Mouse (Mus musculus) heart, embryonic 11.5 days (tissue): Measurements from ENCODE around the gene Cenpc1. TPM values are rescaled to one million over a fixed set of nuclear protein-coding genes. Genes with fewer than 3 reads are reported as not detected.

Experiments used
- ATAC-seq: fragments of 200-750 bp; cut with Nextera tagmentation; replicated peaks from 2 replicates; pipeline ENCODE4 v1.8.0; 2017; ENCODE audit warnings: moderate library complexity; ENCODE audit not compliant: insufficient number of reproducible peaks, low FRiP score, low TSS enrichment
- H3K27ac ChIP-seq: fragments of 300-500 bp; sonication (generic); 2 replicates; pipeline ENCODE4 v1.5.1; 2014; ENCODE audit warnings: mild to moderate bottlenecking, low read depth, low read length
- H3K27me3 ChIP-seq: fragments of 300-500 bp; sonication (generic); 2 replicates; pipeline ENCODE4 v1.6.1; 2014; ENCODE audit warnings: mild to moderate bottlenecking, low read length, mixed read lengths; ENCODE audit not compliant: control insufficient read depth, insufficient read depth
- H3K36me3 ChIP-seq: fragments of 300-500 bp; sonication (generic); 2 replicates; pipeline ENCODE4 v1.6.1; 2014; ENCODE audit warnings: mild to moderate bottlenecking, low read length, moderate library complexity, mixed read lengths; ENCODE audit not compliant: control insufficient read depth, insufficient read depth
- H3K4me1 ChIP-seq: fragments of 300-500 bp; sonication (generic); 2 replicates; pipeline ENCODE4 v1.6.1; 2014; ENCODE audit warnings: low read length; ENCODE audit not compliant: control insufficient read depth, insufficient read depth
- H3K4me2 ChIP-seq: fragments of 300-500 bp; sonication (generic); 2 replicates; pipeline ENCODE4 v1.6.1; 2014; ENCODE audit warnings: mild to moderate bottlenecking, moderate library complexity
- H3K4me3 ChIP-seq: fragments of 300-500 bp; sonication (generic); 2 replicates; pipeline ENCODE4 v1.5.1; 2014; ENCODE audit warnings: low read depth, low read length
- H3K9ac ChIP-seq: fragments of 300-500 bp; sonication (generic); 2 replicates; pipeline ENCODE4 v1.6.1; 2014; ENCODE audit warnings: mild to moderate bottlenecking, low read depth, low read length, moderate library complexity
- H3K9me3 ChIP-seq: fragments of 300-500 bp; sonication (generic); replicated peaks from 2 replicates; pipeline ENCODE4 v1.6.1; 2016; ENCODE audit warnings: low read length; ENCODE audit not compliant: control insufficient read depth
- WGBS: fragments of 180-500 bp; shearing (Covaris S2); extraction: QIAGEN DNeasy Blood & Tissue Kit; methylation state at CpG from one replicate; pipeline ENCODE4 v1.1.7; 2014; ENCODE audit not compliant: insufficient replicate concordance; 5-methylcytosine and 5-hydroxymethylcytosine counted together
- polyA plus RNA-seq: library from polyadenylated mRNA; unstranded; fragments of >200 nt; fragmentation: Nextera tagmentation; extraction: Ambion mirVana; gene quantifications from 2 replicates; pipeline ENCODE4 v1.2.1, GENCODE M21; 2014

The Cenpc1 gene
- polyA plus RNA-seq, 1 experiment from 2014 or later = 27.7 TPM

DNA sequence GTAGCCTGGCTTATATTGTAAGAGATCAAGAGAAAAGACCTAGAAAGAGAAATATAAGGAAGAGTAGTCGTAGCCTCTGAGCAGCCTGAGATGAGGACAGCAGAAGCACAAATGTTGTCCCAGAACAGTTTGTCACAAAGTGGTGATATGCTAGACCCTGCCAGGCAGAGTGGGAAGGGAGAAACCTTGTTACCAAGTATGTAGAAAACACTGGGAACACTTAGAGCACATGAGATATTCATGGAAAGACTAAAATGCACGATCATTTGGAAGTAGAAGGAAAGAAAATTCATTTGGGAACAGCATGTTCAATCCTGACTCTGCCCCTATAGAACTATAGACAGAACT, 77.9 kb downstream of the Cenpc1 start:
- Histone ChIP-seq H3K4me1 (no peaks in the 10 kb centered on the region), H3K27ac (no peak overlapping the region), H3K4me2 (no peak overlapping the region), H3K9me3 (no peaks in the 10 kb centered on the region), H3K9ac (no peak overlapping the region), H3K27me3 (peaks cover 15% of the 10 kb centered on the region), H3K4me3 (no peak overlapping the region), H3K36me3 (no peaks in the 10 kb centered on the region)
- no peak for ATAC-seq
- WGBS = 79% methylated on average over 2 of the region's 2 CpGs

- H3K27me3 ChIP-seq = peaks cover 15% of the 10 kb centered on the region
- whole genome bisulfite sequencing = 74% methylated on average over 4 of the region's 4 CpGs
- no peaks in the 10 kb centered on the region for H3K36me3 ChIP-seq
Measured at GRCm38 (mm10) chr5:85986734-85987515, 78.5 kb downstream of the Cenpc1 start.

GRCm38 (mm10) chr5:85977646-85978426, 87.5 kb downstream of the Cenpc1 start:
- Histone ChIP-seq H3K36me3 (no peaks in the 10 kb centered on the region), H3K9ac (no peak overlapping the region), H3K27ac (no peak overlapping the region), H3K4me2 (no peak overlapping the region), H3K27me3 (no peaks in the 10 kb centered on the region), H3K4me1 (no peaks in the 10 kb centered on the region), H3K4me3 (no peak overlapping the region), H3K9me3 (no peaks in the 10 kb centered on the region)
- 54% methylated on average over 8 of the region's 8 CpGs for WGBS
- no peak for ATAC-seq

More at GRCm38 (mm10) chr5:85986734-85987515, 78.5 kb downstream of the Cenpc1 start:
- Histone ChIP-seq H3K9ac (no peak overlapping the region), H3K4me1 (no peaks in the 10 kb centered on the region), H3K9me3 (no peaks in the 10 kb centered on the region), H3K4me2 (no peak overlapping the region), H3K27ac (no peak overlapping the region), H3K4me3 (no peak overlapping the region)
- ATAC-seq = no peak

DNA sequence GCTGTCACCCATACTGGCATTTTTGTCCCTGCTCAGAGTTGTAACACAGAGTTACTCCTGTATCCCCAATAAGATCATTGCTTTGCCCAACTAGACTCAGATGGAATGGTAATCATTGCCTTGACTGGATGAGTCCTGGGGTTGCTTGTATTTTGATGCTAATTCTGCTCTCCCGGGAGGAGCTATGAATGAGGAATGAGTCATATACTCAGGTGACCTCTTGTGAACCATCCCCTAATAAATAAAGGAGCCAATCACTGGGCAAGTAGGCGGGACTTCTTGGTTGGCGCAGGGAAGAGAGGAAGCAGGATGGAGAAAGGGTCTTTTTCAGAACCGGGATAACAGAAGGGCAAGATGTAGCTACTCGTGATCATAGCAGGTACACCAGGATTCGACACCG, 102.6 kb downstream of the Cenpc1 start:
- ATAC-seq = no peak
- 85% methylated on average over 7 of the region's 7 CpGs for WGBS
- H3K9ac ChIP-seq = no peak overlapping the region
- H3K36me3 ChIP-seq = no peaks in the 10 kb centered on the region
- no peaks in the 10 kb centered on the region for H3K27me3 ChIP-seq
- H3K4me2 ChIP-seq = no peak overlapping the region
- no peak overlapping the region for H3K4me3 ChIP-seq
- no peak overlapping the region for H3K27ac ChIP-seq
- H3K9me3 ChIP-seq = no peaks in the 10 kb centered on the region
- no peaks in the 10 kb centered on the region for H3K4me1 ChIP-seq

Other genes with a start within 250 kb of the Cenpc1 start
- 0.15 and 0.29 TPM in 2 replicates for gene Stap1, start 6.2 kb upstream of the Cenpc1 start, polyA plus RNA-seq
- gene Uba6, start 107.2 kb upstream of the Cenpc1 start, polyA plus RNA-seq = 14.3 and 15.6 TPM in 2 replicates
- not detected in 2 replicates for gene Gnrhr, start 132.3 kb upstream of the Cenpc1 start, polyA plus RNA-seq
- gene Tmprss11c, start 223.7 kb upstream of the Cenpc1 start, polyA plus RNA-seq = not detected in 2 replicates